Mouse (Mus musculus) MEL (cell line): ENCODE data around the gene Hist1h1c. TPM values are rescaled to one million over a fixed set of nuclear protein-coding genes. Genes with fewer than 3 reads are reported as not detected.

Experiments used
- DNase-seq: peaks from one replicate; pipeline ENCODE4 v3.0.0; 2011; ENCODE audit warnings: low read depth, low spot score
- H3K27ac ChIP-seq: 2 replicates; pipeline ENCODE4 v1.5.1; 2012; ENCODE audit warnings: low read depth, mild to moderate bottlenecking, control low read depth, low read length, moderate library complexity; ENCODE audit not compliant: control insufficient read depth
- H3K27me3 ChIP-seq, 2 experiments: fragments of 150-350 bp in 1 of 2; sonication (generic) in 1 of 2; 2 replicates each; pipeline ENCODE4 v1.6.1; 2012; ENCODE audit warnings: low read length in 2 of 2, mild to moderate bottlenecking in 2 of 2, improper control_type of control experiment in 1 of 2, moderate library complexity in 1 of 2; ENCODE audit not compliant: insufficient read depth in 2 of 2, control insufficient read depth in 1 of 2
- H3K36me3 ChIP-seq, 2 experiments: 2 replicates each; pipeline ENCODE4 v1.6.1; 2012 to 2014; ENCODE audit warnings: low read length in 2 of 2, improper control_type of control experiment in 1 of 2, inconsistent platforms in 1 of 2, mild to moderate bottlenecking in 1 of 2; ENCODE audit not compliant: insufficient read depth in 2 of 2, control insufficient read depth in 1 of 2
- H3K4me1 ChIP-seq, 2 experiments: fragments of 150-350 bp in 1 of 2; sonication (generic) in 1 of 2; 2 replicates each; pipeline ENCODE4 v1.6.1; 2012; ENCODE audit warnings: low read length in 2 of 2, improper control_type of control experiment in 1 of 2, mild to moderate bottlenecking in 1 of 2; ENCODE audit not compliant: insufficient read depth in 2 of 2, control insufficient read depth in 1 of 2
- H3K4me3 ChIP-seq, 2 experiments: fragments of 150-350 bp in 1 of 2; sonication (generic) in 1 of 2; 2 replicates each; pipeline ENCODE4 v1.5.1; 2012; ENCODE audit warnings: low read depth in 2 of 2, low read length in 2 of 2, mild to moderate bottlenecking in 2 of 2, moderate library complexity in 2 of 2, control low read depth in 1 of 2, improper control_type of control experiment in 1 of 2; ENCODE audit not compliant: control insufficient read depth in 1 of 2, insufficient read depth in 1 of 2
- H3K79me2 ChIP-seq: 2 replicates; pipeline ENCODE4 v1.6.1; 2012; ENCODE audit warnings: mild to moderate bottlenecking, low read length, moderate library complexity; ENCODE audit not compliant: control insufficient read depth, poor library complexity, insufficient read depth
- H3K9ac ChIP-seq: 2 replicates; pipeline ENCODE4 v1.6.1; 2012; ENCODE audit warnings: low read depth, mild to moderate bottlenecking, control low read depth, low read length, moderate library complexity; ENCODE audit not compliant: control insufficient read depth, poor library complexity, severe bottlenecking
- H3K9me3 ChIP-seq: fragments of 150-350 bp; sonication (generic); replicated peaks from 2 replicates; pipeline ENCODE4 v1.6.1; 2012; ENCODE audit warnings: mild to moderate bottlenecking, low read length, improper control_type of control experiment, moderate library complexity; ENCODE audit not compliant: insufficient read depth
- BHLHE40 ChIP-seq: IDR thresholded peaks from 2 replicates; pipeline ENCODE4 v1.6.1; 2012; ENCODE audit warnings: low read depth, mild to moderate bottlenecking, inconsistent platforms, low read length, improper control_type of control experiment, borderline replicate concordance
- CHD1 ChIP-seq: IDR thresholded peaks from 2 replicates; pipeline ENCODE4 v1.6.1; 2012; ENCODE audit warnings: low read depth, mild to moderate bottlenecking, inconsistent platforms, low read length, improper control_type of control experiment
- CTCF ChIP-seq, 3 experiments: IDR thresholded peaks in 2 of 3; conservative IDR thresholded peaks in 1 of 3; 2 replicates each; pipeline ENCODE4 v1.5.1; 2011 to 2012; ENCODE audit warnings: low read length in 3 of 3, low read depth in 2 of 3, mild to moderate bottlenecking in 2 of 3, improper control_type of control experiment in 1 of 3, inconsistent platforms in 1 of 3, mixed read lengths in 1 of 3, moderate library complexity in 1 of 3; ENCODE audit not compliant: control insufficient read depth in 1 of 3, insufficient read depth in 1 of 3, poor library complexity in 1 of 3, severe bottlenecking in 1 of 3
- HCFC1 ChIP-seq: IDR thresholded peaks from 2 replicates; pipeline ENCODE4 v1.6.1; 2012; ENCODE audit warnings: low read depth, mild to moderate bottlenecking, inconsistent platforms, low read length, improper control_type of control experiment, moderate library complexity
- JUND ChIP-seq: IDR thresholded peaks from 2 replicates; pipeline ENCODE4 v1.6.1; 2011; ENCODE audit warnings: low read depth, mild to moderate bottlenecking, improper control_type of control experiment, low read length
- MAFK ChIP-seq: IDR thresholded peaks from 2 replicates; pipeline ENCODE4 v1.6.1; 2011; ENCODE audit warnings: low read depth, mild to moderate bottlenecking, low read length, improper control_type of control experiment, borderline replicate concordance
- MAZ ChIP-seq: IDR thresholded peaks from 2 replicates; pipeline ENCODE4 v1.6.1; 2012; ENCODE audit warnings: low read depth, mild to moderate bottlenecking, inconsistent platforms, low read length, improper control_type of control experiment
- MEF2A ChIP-seq: IDR thresholded peaks from 2 replicates; pipeline ENCODE4 v1.6.1; 2014; ENCODE audit warnings: low read depth, mild to moderate bottlenecking, inconsistent platforms, low read length, improper control_type of control experiment; ENCODE audit not compliant: poor library complexity, insufficient replicate concordance, severe bottlenecking; ENCODE audit errors: extremely low read depth
- POLR2A ChIP-seq, 2 experiments: IDR thresholded peaks; 2 replicates each; pipeline ENCODE4 v1.6.1; 2011 to 2012; ENCODE audit warnings: low read length in 2 of 2, mild to moderate bottlenecking in 2 of 2, control low read depth in 1 of 2, improper control_type of control experiment in 1 of 2, low read depth in 1 of 2, moderate library complexity in 1 of 2; ENCODE audit not compliant: control insufficient read depth in 1 of 2, insufficient read depth in 1 of 2, poor library complexity in 1 of 2
- UBTF ChIP-seq: IDR thresholded peaks from 2 replicates; pipeline ENCODE4 v1.6.1; 2012; ENCODE audit warnings: low read depth, mild to moderate bottlenecking, inconsistent platforms, low read length, improper control_type of control experiment, moderate library complexity, borderline replicate concordance; ENCODE audit not compliant: insufficient read depth
- ZKSCAN1 ChIP-seq: IDR thresholded peaks from 2 replicates; pipeline ENCODE4 v1.6.1; 2012; ENCODE audit warnings: low read depth, mild to moderate bottlenecking, inconsistent platforms, low read length, improper control_type of control experiment, moderate library complexity
- polyA plus RNA-seq, 2 experiments: library from polyadenylated mRNA; stranded (reverse) in 1 of 2; unstranded in 1 of 2; fragments of >175 nt in 1 of 2; fragments of >200 nt in 1 of 2; gene quantifications; 2 replicates each; pipeline versions ENCODE4 v1.2.1 to v1.2.4; 2012; ENCODE audit warnings: low replicate concordance in 2 of 2, low read depth in 1 of 2; ENCODE audit not compliant: insufficient read length in 2 of 2, insufficient read depth in 1 of 2, missing spikeins in 1 of 2
- total RNA-seq: library from RNA; depleted of rRNA; stranded (reverse); fragments of 300-350 nt; gene quantifications from 2 replicates; pipeline ENCODE4 v1.2.3, GENCODE M21; 2012

The Hist1h1c gene
- total and polyA plus RNA-seq, 3 experiments: 3.8 to 348 TPM; not detected in 1

DNA sequence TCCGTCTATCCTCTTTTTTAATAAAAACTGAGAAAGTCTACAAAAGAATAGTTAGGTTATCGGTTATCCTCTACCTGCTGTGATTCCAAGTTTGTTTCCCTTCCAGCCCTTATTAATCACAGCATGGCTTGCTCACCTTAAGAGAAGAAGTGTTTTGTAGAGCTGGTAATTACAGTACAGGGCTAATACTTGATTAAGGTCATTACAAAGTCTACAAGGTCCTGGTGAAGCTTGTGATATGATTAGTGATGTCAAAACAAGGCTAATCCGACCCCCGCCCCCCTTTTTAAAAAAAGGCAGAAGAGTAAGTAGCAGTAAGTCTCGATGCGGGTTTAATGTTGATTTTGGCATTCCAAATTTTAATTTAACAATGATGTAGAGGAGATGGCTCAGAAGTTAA, 39.6 kb upstream of the Hist1h1c start:
- peak overlapping the region; percentile 63 for H3K27ac ChIP-seq
- TF ChIP-seq HCFC1 (no peak), JUND (no peak), POLR2A (IDR thresholded peaks at IDR 0.05; ENCODE audit: control insufficient read depth in 1 of 2, insufficient read depth in 1 of 2, low read depth in 1 of 2, low read length in 2 of 2, poor library complexity in 1 of 2) (no peak), MAFK (no peak), MAZ (no peak), MEF2A (no peak)
- no peaks in the 10 kb centered on the region for H3K9me3 ChIP-seq
- H3K9ac ChIP-seq: peak overlapping the region; percentile 56
- no peaks in the 10 kb centered on the region for H3K27me3 ChIP-seq
- no peak overlapping the region for H3K4me3 ChIP-seq
- H3K4me1 ChIP-seq: peaks cover 0 to 31% of the 10 kb centered on the region in 2 experiments; a peak in 2 of 4 replicates
- no peaks in the 10 kb centered on the region; the same call in 1 of the 2 replicates for H3K79me2 ChIP-seq
- H3K36me3 ChIP-seq: peaks cover 0 to 47% of the 10 kb centered on the region in 2 experiments; a peak in 2 of 4 replicates
- peak; percentile 66 for DNase-seq

DNA sequence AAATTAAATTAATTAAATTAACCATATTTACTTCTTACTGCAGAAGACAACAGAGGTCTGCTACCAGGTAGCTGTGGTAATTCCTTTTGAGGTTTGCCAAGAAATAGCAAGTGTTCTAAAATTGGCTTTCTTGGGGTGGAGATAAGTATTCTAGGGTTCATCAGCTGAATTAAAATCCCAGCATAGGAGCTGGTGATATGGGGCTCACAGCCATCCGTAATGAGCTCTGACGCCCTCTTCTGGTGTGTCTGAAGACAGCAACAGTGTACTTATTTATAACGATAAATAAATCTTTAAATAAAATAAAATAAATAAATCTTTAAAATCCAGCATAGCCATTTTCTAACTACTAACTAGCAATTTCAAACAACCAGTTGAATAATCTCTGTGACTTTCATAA, 38.8 kb upstream of the Hist1h1c start:
- TF ChIP-seq BHLHE40 (no peak), UBTF (no peak), CHD1 (no peak), ZKSCAN1 (no peak), CTCF (IDR thresholded peaks at IDR 0.05 in 2 of 3, conservative IDR thresholded peaks at IDR 0.05 in 1 of 3; ENCODE audit: control insufficient read depth in 1 of 3, insufficient read depth in 1 of 3, low read depth in 2 of 3, low read length in 3 of 3, poor library complexity in 1 of 3, severe bottlenecking in 1 of 3) (peak in 2 of 3 experiments; percentile 37 to 40; a peak in 4 of 6 replicates)
- Histone ChIP-seq H3K27ac (no peak overlapping the region), H3K79me2 (no peaks in the 10 kb centered on the region; the same call in 1 of the 2 replicates), H3K9ac (no peak overlapping the region), H3K27me3 (no peaks in the 10 kb centered on the region), H3K9me3 (no peaks in the 10 kb centered on the region), H3K36me3 (peaks cover 0 to 46% of the 10 kb centered on the region in 2 experiments; a peak in 2 of 4 replicates), H3K4me3 (no peak overlapping the region), H3K4me1 (peaks cover 0 to 27% of the 10 kb centered on the region in 2 experiments; a peak in 2 of 4 replicates)
- DNase-seq: peak; percentile 62

DNA sequence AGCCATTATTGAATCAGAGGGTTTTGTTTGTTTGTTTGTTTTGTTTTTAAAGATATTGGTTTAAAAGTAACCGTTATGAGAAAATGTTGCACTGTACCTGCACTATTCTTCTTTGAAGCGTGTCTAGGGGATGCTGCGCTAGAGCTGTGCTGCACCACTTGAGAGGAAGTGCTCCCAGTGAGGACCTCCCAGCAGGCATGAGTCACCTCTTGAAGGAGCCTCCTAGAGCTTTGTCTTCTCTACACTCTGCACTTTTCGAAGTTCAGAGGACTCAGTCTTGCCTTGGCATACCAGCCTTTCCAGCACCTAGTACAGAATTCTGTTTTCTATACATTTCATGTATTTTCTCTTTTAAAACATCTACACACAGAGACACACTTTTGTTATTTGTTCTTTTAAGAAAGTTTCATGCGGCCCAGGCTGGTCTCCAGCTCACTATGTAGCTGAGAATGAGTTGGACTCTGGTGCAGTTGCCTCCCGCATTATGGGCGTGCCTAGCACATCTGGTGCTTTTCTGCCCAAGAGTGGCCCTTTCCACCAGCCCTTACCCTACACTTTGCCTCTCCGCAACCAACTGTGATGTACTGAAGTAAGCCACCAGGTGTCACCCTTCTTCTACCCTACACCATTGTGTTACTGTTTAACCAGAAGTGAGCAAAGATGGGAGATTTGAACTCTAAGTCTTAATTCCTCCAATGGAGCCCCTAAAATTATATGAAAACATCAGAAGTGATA, 37.7 kb upstream of the Hist1h1c start:
- H3K4me3 ChIP-seq: no peak overlapping the region
- H3K36me3 ChIP-seq: peaks cover 0 to 34% of the 10 kb centered on the region in 2 experiments; a peak in 2 of 4 replicates
- H3K79me2 ChIP-seq: no peaks in the 10 kb centered on the region; the same call in 1 of the 2 replicates
- DNase-seq: peak; percentile 92
- no peaks in the 10 kb centered on the region for H3K9me3 ChIP-seq
- H3K4me1 ChIP-seq: peaks cover 0 to 22% of the 10 kb centered on the region in 2 experiments; a peak in 2 of 4 replicates
- H3K27me3 ChIP-seq: no peaks in the 10 kb centered on the region
- peak overlapping the region; percentile 61 for H3K9ac ChIP-seq
- TF ChIP-seq CTCF (IDR thresholded peaks at IDR 0.05 in 2 of 3, conservative IDR thresholded peaks at IDR 0.05 in 1 of 3; ENCODE audit: control insufficient read depth in 1 of 3, insufficient read depth in 1 of 3, low read depth in 2 of 3, low read length in 3 of 3, poor library complexity in 1 of 3, severe bottlenecking in 1 of 3) (peak in 2 of 3 experiments; percentile 58 to 86; a peak in 4 of 6 replicates), POLR2A (IDR thresholded peaks at IDR 0.05; ENCODE audit: control insufficient read depth in 1 of 2, insufficient read depth in 1 of 2, low read depth in 1 of 2, low read length in 2 of 2, poor library complexity in 1 of 2) (no peak)
- TF ChIP-seq, all 39 proteins: peak for 1
- H3K27ac ChIP-seq: no peak overlapping the region
